In genomic region chr8:8648686-8649085, GRCm38 (mm10) we compare ENCODE assay signal across 22 mouse cellular contexts. TPM values are rescaled to one million over a fixed set of nuclear protein-coding genes. Genes with fewer than 3 reads are reported as not detected.
A peak's percentile ranks its signal among the peaks of the same experiment; 100 is the strongest.
DNase-seq lines count a peak whose midpoint lies in the region; ATAC-seq and TF ChIP-seq lines count a peak whose summit lies in the region.
"Had no signal": no experiment of that assay in that cellular context is flagged by ENCODE, and none has a peak within 500 bp of the region (broad histone marks: within the 10 kb centered on the region; RNA-seq: fewer than 3 reads in every experiment).

No protein-coding gene starts in this region.

- no peak overlapping the region for H3K4me3 ChIP-seq in heart, embryonic 11.5 days (ENCODE audit: low read depth, low read length)
- H3K4me3 ChIP-seq in limb, embryonic 15.5 days, result no peak overlapping the region
- H3K4me3 ChIP-seq: erythroblast, embryonic 14.5 days; myocyte; neural tube, embryonic 15.5 days had no signal

- peaks cover 22% of the 10 kb centered on the region for H3K4me1 ChIP-seq in heart, embryonic 11.5 days (ENCODE audit: control insufficient read depth, insufficient read depth, low read length)
- H3K4me1 ChIP-seq in limb, embryonic 15.5 days, result peaks cover 62% of the 10 kb centered on the region

- 70% methylated on average over 7 of the region's 7 CpGs for WGBS in heart, embryonic 11.5 days (ENCODE audit: insufficient replicate concordance)
- WGBS in limb, embryonic 15.5 days, result 46% methylated on average over 7 of the region's 7 CpGs

- no peaks in the 10 kb centered on the region for H3K36me3 ChIP-seq in heart, embryonic 11.5 days (ENCODE audit: control insufficient read depth, insufficient read depth, low read length)
- 0 out of 2 replicates have a peak, but pooled peaks cover 3% of the 10 kb centered on the region for H3K36me3 ChIP-seq in limb, embryonic 15.5 days
- H3K36me3 ChIP-seq: neural tube, embryonic 15.5 days had no signal

- TF ChIP-seq POLR2A in brain, embryonic 14.5 days (IDR thresholded peaks at IDR 0.05; ENCODE audit: borderline replicate concordance, extremely low read depth, insufficient read depth, insufficient read length, poor library complexity, severe bottlenecking), result no peak

- ATAC-seq in heart, embryonic 11.5 days (replicated peaks; ENCODE audit: insufficient number of reproducible peaks, low FRiP score, low TSS enrichment), result no peak
- ATAC-seq in limb, embryonic 15.5 days (ENCODE audit: insufficient number of reproducible peaks, low FRiP score, low TSS enrichment, low read depth), result no peak

- no peak overlapping the region for H3K4me2 ChIP-seq in heart, embryonic 11.5 days
- no peak overlapping the region for H3K4me2 ChIP-seq in limb, embryonic 15.5 days
- H3K4me2 ChIP-seq: hindbrain, embryonic 14.5 days; lung, embryonic 14.5 days; neural tube, embryonic 15.5 days had no signal

- no peak overlapping the region for H3K27ac ChIP-seq in heart, embryonic 11.5 days (ENCODE audit: low read depth, low read length)
- H3K27ac ChIP-seq in limb, embryonic 15.5 days, result peak overlapping the region; percentile 76; the same call in 1 of the 2 replicates
- H3K27ac ChIP-seq: hindbrain, embryonic 14.5 days; kidney, postnatal 0 days; neural tube, embryonic 15.5 days had no signal

- H3K9me3 ChIP-seq in heart, embryonic 11.5 days (replicated peaks; ENCODE audit: control insufficient read depth, low read length), result no peaks in the 10 kb centered on the region
- H3K9me3 ChIP-seq in limb, embryonic 15.5 days, result no peaks in the 10 kb centered on the region
- H3K9me3 ChIP-seq: neural tube, embryonic 15.5 days had no signal

- no peak for TF ChIP-seq CTCF in brain, embryonic 14.5 days (IDR thresholded peaks at IDR 0.05; ENCODE audit: borderline replicate concordance, extremely low read depth, insufficient read depth, insufficient read length)

- peak; percentile 73 for DNase-seq in heart, adult 11 months
- peak; percentile 66 for DNase-seq in brain, embryonic 14.5 days (ENCODE audit: low read depth)
- DNase-seq in fat pad, adult 2 months (ENCODE audit: extremely low read depth, low read depth, low spot score), result peak; percentile 92
- DNase-seq in adrenal gland, adult (ENCODE audit: inconsistent age in 2 of 2, low spot score in 1 of 2), result no peak
- no peak for DNase-seq in urinary bladder, postnatal 14 days (ENCODE audit: low spot score)
- DNase-seq: adrenal gland, postnatal 25 days; cerebellum, adult 8-10 months; embryo, embryonic 11 days; heart, adult 18-20 months; heart, postnatal 10 days; kidney, adult 11 months; liver; lung, embryonic 14.5 days; midbrain, embryonic 14.5 days; thymus, adult 18-20 months had no signal

- no peaks in the 10 kb centered on the region for H3K27me3 ChIP-seq in heart, embryonic 11.5 days (ENCODE audit: control insufficient read depth, insufficient read depth, low read length)
- H3K27me3 ChIP-seq in limb, embryonic 15.5 days, result no peaks in the 10 kb centered on the region
- H3K27me3 ChIP-seq: neural tube, embryonic 15.5 days had no signal

- no peak overlapping the region for H3K9ac ChIP-seq in heart, embryonic 11.5 days (ENCODE audit: low read depth, low read length)
- no peak overlapping the region for H3K9ac ChIP-seq in limb, embryonic 15.5 days
- H3K9ac ChIP-seq: hindbrain, embryonic 14.5 days; lung, embryonic 14.5 days; neural tube, embryonic 15.5 days had no signal

RNA-seq across cellular contexts. Expression of gene Efnb2, which starts 12.4 kb away (rescaled TPM):
- 18.5 and 19.1 TPM in 2 replicates for polyA plus RNA-seq in heart, embryonic 11.5 days (2014; fragmentation: Nextera tagmentation; extraction: Ambion mirVana)
- polyA plus RNA-seq in brain, embryonic 14.5 days (2012; rRNA removed), result 89.3 and 111 TPM in 2 replicates
- 20.8 and 29.9 TPM in 2 replicates for polyA plus RNA-seq in limb, embryonic 15.5 days (2015; fragmentation: Nextera tagmentation; extraction: Ambion mirVana)

RNA-seq across cellular contexts. Expression of gene Arglu1, which starts 41.6 kb away (rescaled TPM):
- 78.4 and 85.9 TPM in 2 replicates for polyA plus RNA-seq in heart, embryonic 11.5 days (2014; fragmentation: Nextera tagmentation; extraction: Ambion mirVana)
- 201 and 255 TPM in 2 replicates for polyA plus RNA-seq in brain, embryonic 14.5 days (2012; rRNA removed)
- 111 and 137 TPM in 2 replicates for polyA plus RNA-seq in limb, embryonic 15.5 days (2015; fragmentation: Nextera tagmentation; extraction: Ambion mirVana)

Comparison
In these comparisons a context has a peak if more than half of its experiments do, and no peak if none do; other contexts are left out.
1. DNase-seq: peak in heart, adult 11 months (single experiment), brain, embryonic 14.5 days (single experiment) and fat pad, adult 2 months (single experiment); none in adrenal gland, adult (0 of 2) and urinary bladder, postnatal 14 days (single experiment).